Mouse (Mus musculus): ENCODE measurements around the gene Nfkbie. TPM values are rescaled to one million over a fixed set of nuclear protein-coding genes. Genes with fewer than 3 reads are reported as not detected.

The Nfkbie gene
- polyA plus RNA-seq, 1 experiment, result 50.4 TPM

DNA sequence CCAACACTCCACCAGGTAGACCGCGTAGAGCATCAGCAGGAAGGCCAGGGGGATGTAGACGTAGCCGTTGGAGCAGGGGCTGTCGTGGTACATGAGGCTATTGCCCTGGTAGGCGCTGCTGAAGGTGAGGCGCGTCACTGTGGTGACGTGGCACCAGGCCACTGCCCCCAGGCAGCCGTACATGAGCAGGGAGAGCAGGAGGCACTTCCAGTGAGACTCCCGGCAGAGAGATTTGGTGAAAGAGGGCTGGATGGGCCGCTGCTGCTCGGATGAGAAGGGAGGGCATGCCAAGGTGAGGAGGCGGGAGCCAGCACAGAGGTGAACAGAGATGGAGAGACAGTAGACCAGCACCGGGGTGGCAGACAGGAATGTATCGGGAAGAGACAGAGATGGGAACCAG lies 8.6 kb upstream of the Nfkbie start:
- Histone ChIP-seq H3K36me3 (ENCODE audit: control insufficient read depth, insufficient read depth, low read length) (no peaks in the 10 kb centered on the region), H3K4me1 (ENCODE audit: control insufficient read depth, insufficient read depth, insufficient read length) (peaks cover 15% of the 10 kb centered on the region; the same call in 1 of the 2 replicates), H3K27ac (ENCODE audit: insufficient read depth, low read length) (no peak overlapping the region), H3K4me3 (ENCODE audit: extremely low read depth, insufficient read depth, insufficient read length) (no peak overlapping the region), H3K27me3 (ENCODE audit: control insufficient read depth, insufficient read depth, low read length) (peaks cover 24% of the 10 kb centered on the region)
- TF ChIP-seq CTCF (IDR thresholded peaks at IDR 0.05; ENCODE audit: extremely low read depth, insufficient read depth, insufficient read length, insufficient replicate concordance), result no peak
- no peak for TF ChIP-seq POLR2A (IDR thresholded peaks at IDR 0.05; ENCODE audit: low read depth, low read length)
- no peak for DNase-seq (ENCODE audit: low read depth in 1 of 2, low spot score in 2 of 2)
- 83% methylated on average over 16 of the region's 16 CpGs for WGBS

DNA sequence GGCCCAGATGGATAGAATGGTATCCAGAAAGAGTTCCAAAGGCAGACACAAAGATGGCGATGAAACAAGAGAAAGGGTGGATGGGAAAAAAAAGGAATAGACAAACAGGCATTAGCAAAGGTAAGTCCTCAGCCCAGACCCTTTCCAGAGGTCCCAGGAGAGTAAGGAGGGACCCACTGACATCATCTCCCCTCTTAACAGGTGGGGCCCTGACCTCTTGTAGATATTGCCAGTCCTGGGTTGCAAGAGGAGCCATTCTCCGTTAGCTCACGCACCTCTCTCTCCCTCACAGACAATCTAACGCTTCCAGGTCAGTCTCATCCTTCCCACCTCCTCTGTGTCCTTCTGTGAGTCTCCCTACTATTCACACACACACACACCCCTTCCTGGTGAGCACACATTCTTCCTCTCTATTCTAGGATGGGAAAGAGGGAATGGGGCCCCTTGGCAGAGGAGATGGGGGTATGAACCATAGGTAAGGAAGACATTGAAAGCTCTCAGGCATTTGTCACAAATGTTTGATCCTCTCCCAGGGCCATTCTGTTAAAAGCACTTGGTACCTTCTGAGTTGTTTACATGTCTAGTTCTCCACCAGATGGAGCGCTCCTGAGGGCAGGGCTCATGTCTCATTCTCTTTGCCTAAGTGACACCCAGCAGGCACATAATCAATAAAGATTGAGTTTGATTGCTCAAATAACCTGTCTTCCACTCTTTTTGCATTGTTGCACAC lies 7.9 kb upstream of the Nfkbie start:
- WGBS, result 91% methylated on average over 5 of the region's 5 CpGs
- H3K4me1 ChIP-seq (ENCODE audit: control insufficient read depth, insufficient read depth, insufficient read length), result peaks cover 15% of the 10 kb centered on the region; the same call in 1 of the 2 replicates

DNA sequence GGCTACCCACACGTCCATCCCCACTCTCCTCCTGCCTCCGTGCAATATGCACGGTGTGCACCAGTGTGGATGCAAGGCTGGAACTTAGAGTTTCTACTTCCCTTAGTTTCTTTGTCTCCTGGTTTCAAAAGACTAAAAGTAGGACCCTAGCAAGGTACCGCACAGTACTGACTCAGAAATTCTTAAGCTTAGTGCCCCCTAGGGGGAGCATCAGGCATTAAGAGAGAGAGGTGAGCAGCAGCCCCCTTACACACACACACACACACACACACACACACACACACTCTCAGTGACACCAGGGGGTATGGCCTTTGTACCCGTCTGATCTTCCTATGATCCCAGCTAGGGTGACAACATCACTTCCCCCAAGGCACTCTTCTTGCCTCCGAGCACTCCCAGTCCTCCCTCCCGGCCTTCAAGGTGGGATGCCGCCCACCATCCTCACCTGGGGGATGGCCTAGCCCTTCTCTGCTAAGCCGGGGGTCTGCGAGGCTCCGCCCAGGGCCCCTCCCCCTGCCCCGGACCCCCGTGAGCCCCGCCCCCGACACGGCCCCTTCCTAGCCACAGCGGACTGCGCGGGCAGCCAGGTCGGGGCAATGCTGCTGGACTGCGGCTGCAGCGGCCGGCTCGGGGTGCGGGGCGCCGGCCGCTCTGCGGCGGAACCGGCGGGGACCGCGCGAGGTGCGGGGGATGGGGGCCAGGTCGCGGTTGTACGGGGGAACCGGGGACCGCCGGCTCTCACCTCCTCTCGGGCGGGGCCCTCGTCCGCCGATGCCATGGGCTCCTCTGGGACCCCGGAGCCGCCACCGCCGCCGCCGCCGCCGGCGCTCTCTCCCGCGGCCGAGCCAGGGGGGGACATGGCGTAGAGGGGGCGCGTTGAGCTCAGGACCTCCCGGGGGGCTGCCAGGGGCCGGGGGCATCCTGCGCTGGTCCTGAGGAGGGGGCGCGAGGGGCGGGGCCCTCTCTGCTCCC lies 6.7 kb upstream of the Nfkbie start:
- TF ChIP-seq CTCF (IDR thresholded peaks at IDR 0.05; ENCODE audit: extremely low read depth, insufficient read depth, insufficient read length, insufficient replicate concordance) (no peak), POLR2A (IDR thresholded peaks at IDR 0.05; ENCODE audit: low read depth, low read length) (no peak)
- peak overlapping the region; percentile 26; the same call in 1 of the 2 replicates for H3K4me3 ChIP-seq (ENCODE audit: extremely low read depth, insufficient read depth, insufficient read length)
- WGBS, result 5% methylated on average over 57 of the region's 68 CpGs
- no peaks in the 10 kb centered on the region for H3K36me3 ChIP-seq (ENCODE audit: control insufficient read depth, insufficient read depth, low read length)
- no peak for DNase-seq (ENCODE audit: low read depth in 1 of 2, low spot score in 2 of 2)
- no peak overlapping the region for H3K27ac ChIP-seq (ENCODE audit: insufficient read depth, low read length)
- peaks cover 15% of the 10 kb centered on the region; the same call in 1 of the 2 replicates for H3K4me1 ChIP-seq (ENCODE audit: control insufficient read depth, insufficient read depth, insufficient read length)
- H3K27me3 ChIP-seq (ENCODE audit: control insufficient read depth, insufficient read depth, low read length), result peaks cover 24% of the 10 kb centered on the region

More for the DNA sequence above, 7.9 kb upstream of the Nfkbie start:
- Histone ChIP-seq H3K36me3 (ENCODE audit: control insufficient read depth, insufficient read depth, low read length) (no peaks in the 10 kb centered on the region), H3K4me3 (ENCODE audit: extremely low read depth, insufficient read depth, insufficient read length) (no peak overlapping the region), H3K27ac (ENCODE audit: insufficient read depth, low read length) (no peak overlapping the region), H3K27me3 (ENCODE audit: control insufficient read depth, insufficient read depth, low read length) (peaks cover 24% of the 10 kb centered on the region)
- TF ChIP-seq CTCF (IDR thresholded peaks at IDR 0.05; ENCODE audit: extremely low read depth, insufficient read depth, insufficient read length, insufficient replicate concordance) (no peak), POLR2A (IDR thresholded peaks at IDR 0.05; ENCODE audit: low read depth, low read length) (no peak)
- DNase-seq (ENCODE audit: low read depth in 1 of 2, low spot score in 2 of 2), result no peak

DNA sequence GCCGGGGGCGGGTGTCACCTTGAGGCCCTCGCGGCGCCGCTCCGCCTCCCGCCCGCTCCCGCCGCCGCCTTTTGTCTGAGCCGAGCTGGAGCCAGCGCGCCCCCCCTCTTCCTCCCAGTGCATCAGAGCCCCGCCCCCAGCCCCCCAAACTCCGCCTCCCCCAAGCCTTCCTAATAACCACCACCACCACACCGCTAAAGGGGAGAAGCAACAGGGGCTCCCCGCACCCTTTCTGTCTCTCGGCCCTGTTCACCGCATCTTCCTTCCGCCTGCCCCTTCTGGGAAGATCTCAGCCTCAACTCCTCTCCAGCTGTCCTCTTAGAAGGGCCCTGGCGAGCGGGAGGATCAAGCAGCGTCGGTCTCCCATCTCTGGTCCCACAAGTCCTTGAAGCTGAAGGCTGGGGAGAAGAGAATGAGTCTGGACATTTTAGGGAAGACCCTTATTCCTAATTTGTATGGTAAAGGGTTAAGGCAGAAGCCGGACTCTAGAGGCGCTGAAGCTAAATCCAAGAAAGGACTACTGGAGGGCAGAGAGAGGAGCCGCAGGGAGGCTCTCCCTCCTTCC lies 5.8 kb upstream of the Nfkbie start, which contains the start of gene Tmem151b:
Tmem151b (minus strand) TSS at position 61 of the 565 bp plus-strand sequence.
- H3K36me3 ChIP-seq (ENCODE audit: control insufficient read depth, insufficient read depth, low read length), result no peaks in the 10 kb centered on the region
- peaks cover 19% of the 10 kb centered on the region for H3K27me3 ChIP-seq (ENCODE audit: control insufficient read depth, insufficient read depth, low read length)
- DNase-seq (ENCODE audit: low read depth in 1 of 2, low spot score in 2 of 2), result no peak
- H3K4me1 ChIP-seq (ENCODE audit: control insufficient read depth, insufficient read depth, insufficient read length), result peaks cover 15% of the 10 kb centered on the region; the same call in 1 of the 2 replicates
- WGBS, result 7% methylated on average over 16 of the region's 29 CpGs
- H3K27ac ChIP-seq (ENCODE audit: insufficient read depth, low read length), result no peak within 1 kb of the TSS
- peak within 1 kb of the TSS; percentile 26; the same call in 1 of the 2 replicates for H3K4me3 ChIP-seq (ENCODE audit: extremely low read depth, insufficient read depth, insufficient read length)
- TF ChIP-seq POLR2A (IDR thresholded peaks at IDR 0.05; ENCODE audit: low read depth, low read length) (no peak), CTCF (IDR thresholded peaks at IDR 0.05; ENCODE audit: extremely low read depth, insufficient read depth, insufficient read length, insufficient replicate concordance) (no peak)

DNA sequence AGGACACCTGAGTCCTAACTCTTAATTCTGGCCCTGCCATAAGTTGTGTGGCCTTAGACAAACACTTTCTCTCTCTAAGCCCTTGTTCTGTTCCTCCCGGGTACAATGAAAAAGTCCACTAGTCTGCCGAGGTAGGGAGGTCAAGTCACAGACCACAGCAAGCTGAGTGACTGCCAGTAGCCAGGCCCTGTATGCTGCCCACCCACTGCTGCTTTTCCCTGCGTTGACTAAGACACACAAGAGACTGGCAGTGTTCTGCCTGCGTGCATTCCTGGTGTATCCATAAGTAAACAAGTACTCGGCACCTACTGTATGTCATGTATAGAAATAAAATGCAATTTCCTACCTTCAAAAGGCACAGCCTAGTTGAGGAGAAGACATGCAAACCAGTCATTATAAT lies 5.2 kb upstream of the Nfkbie start:
- TF ChIP-seq CTCF (IDR thresholded peaks at IDR 0.05; ENCODE audit: extremely low read depth, insufficient read depth, insufficient read length, insufficient replicate concordance) (no peak), POLR2A (IDR thresholded peaks at IDR 0.05; ENCODE audit: low read depth, low read length) (no peak)
- Histone ChIP-seq H3K36me3 (ENCODE audit: control insufficient read depth, insufficient read depth, low read length) (no peaks in the 10 kb centered on the region), H3K27me3 (ENCODE audit: control insufficient read depth, insufficient read depth, low read length) (peaks cover 15% of the 10 kb centered on the region), H3K27ac (ENCODE audit: insufficient read depth, low read length) (no peak overlapping the region), H3K4me3 (ENCODE audit: extremely low read depth, insufficient read depth, insufficient read length) (no peak overlapping the region), H3K4me1 (ENCODE audit: control insufficient read depth, insufficient read depth, insufficient read length) (peaks cover 10% of the 10 kb centered on the region; the same call in 1 of the 2 replicates)
- 53% methylated on average over 5 of the region's 5 CpGs for WGBS
- DNase-seq (ENCODE audit: low read depth in 1 of 2, low spot score in 2 of 2), result no peak

DNA sequence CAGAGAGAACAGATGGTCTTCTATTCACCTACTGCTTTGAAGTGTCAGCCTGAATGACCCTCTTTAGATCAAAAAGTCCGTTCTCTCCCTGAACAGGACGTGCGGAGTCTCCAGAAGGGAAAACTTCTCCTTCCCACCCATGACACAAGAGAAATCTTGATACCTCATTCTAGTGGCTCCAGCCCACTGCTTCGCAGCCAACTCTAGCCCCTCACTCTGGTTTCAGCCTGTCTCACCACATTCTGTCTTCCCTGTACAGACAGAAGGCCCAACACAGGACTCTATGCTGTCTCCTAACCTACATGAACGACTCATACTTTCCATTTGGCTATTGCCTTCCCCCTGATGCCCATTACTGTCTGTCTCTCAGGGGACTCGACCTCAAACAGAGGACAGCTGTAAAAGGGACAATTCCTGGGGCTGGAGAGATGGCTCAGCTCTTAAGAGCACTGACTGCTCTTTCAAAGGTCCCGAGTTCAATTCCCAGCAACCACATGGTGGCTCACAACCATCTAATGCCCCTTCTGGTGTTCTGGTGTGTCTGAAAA lies 4.2 kb upstream of the Nfkbie start:
- 75% methylated on average over 7 of the region's 7 CpGs for WGBS
- Histone ChIP-seq H3K4me3 (ENCODE audit: extremely low read depth, insufficient read depth, insufficient read length) (no peak overlapping the region), H3K27ac (ENCODE audit: insufficient read depth, low read length) (no peak overlapping the region), H3K4me1 (ENCODE audit: control insufficient read depth, insufficient read depth, insufficient read length) (peaks cover 5% of the 10 kb centered on the region; the same call in 1 of the 2 replicates), H3K36me3 (ENCODE audit: control insufficient read depth, insufficient read depth, low read length) (no peaks in the 10 kb centered on the region), H3K27me3 (ENCODE audit: control insufficient read depth, insufficient read depth, low read length) (peaks cover 13% of the 10 kb centered on the region)
- TF ChIP-seq CTCF (IDR thresholded peaks at IDR 0.05; ENCODE audit: extremely low read depth, insufficient read depth, insufficient read length, insufficient replicate concordance) (no peak), POLR2A (IDR thresholded peaks at IDR 0.05; ENCODE audit: low read depth, low read length) (no peak)
- DNase-seq (ENCODE audit: low read depth in 1 of 2, low spot score in 2 of 2), result no peak

Data from spleen, adult 2 months (tissue).